Mouse (Mus musculus) cortical plate, adult 2 months (tissue): ENCODE results near the gene 0610010K14Rik.

ENCODE experiments used
- CTCF ChIP-seq: fragments of 200-500 bp; IDR thresholded peaks from 2 replicates; pipeline ENCODE4 v1.5.1; 2011; ENCODE audit warnings: mild to moderate bottlenecking, control low read depth, low read length; ENCODE audit not compliant: insufficient read depth; ENCODE audit errors: extremely low read depth
- POLR2A ChIP-seq: fragments of 200-500 bp; IDR thresholded peaks from 2 replicates; pipeline ENCODE4 v1.6.1; 2011; ENCODE audit warnings: mild to moderate bottlenecking, low read length, control low read depth; ENCODE audit not compliant: insufficient read depth; ENCODE audit errors: extremely low read depth

- TF ChIP-seq POLR2A: no peak
- no peak for TF ChIP-seq CTCF
Measured at GRCm38 (mm10) chr11:70265819-70266218, 28.1 kb upstream of the 0610010K14Rik start.
